Mouse (Mus musculus) thymus, adult 2 months (tissue): Measurements from ENCODE around the gene Tppp3.

Experiments used
- CTCF ChIP-seq: fragments of 200-500 bp; IDR thresholded peaks from 2 replicates; pipeline ENCODE4 v1.5.1; 2012; ENCODE audit warnings: mild to moderate bottlenecking, control low read depth, low read length, moderate library complexity, borderline replicate concordance; ENCODE audit not compliant: control insufficient read depth, poor library complexity, insufficient read depth; ENCODE audit errors: extremely low read depth
- POLR2A ChIP-seq: fragments of 200-500 bp; IDR thresholded peaks from 2 replicates; pipeline ENCODE4 v1.6.1; 2012; ENCODE audit warnings: mild to moderate bottlenecking, low read length, control low read depth, moderate library complexity; ENCODE audit not compliant: control insufficient read depth, poor library complexity, insufficient read depth; ENCODE audit errors: extremely low read depth

GRCm38 (mm10) chr8:105473816-105474606 lies 2.7 kb upstream of the Tppp3 start:
- TF ChIP-seq POLR2A (no peak), CTCF (no peak)
